Mouse (Mus musculus) Patski (cell line): ENCODE measurements around the gene Serpinh1. TPM values are rescaled to one million over a fixed set of nuclear protein-coding genes. Genes with fewer than 3 reads are reported as not detected.

Experiments
- ATAC-seq: fragments of 100-300 bp; one replicate; pipeline ENCODE4 v1.8.0; 2021
- CTCF ChIA-PET: fragments of 350-600 bp; sonication (Branson Sonifier 250); formaldehyde crosslinking; loops from one replicate; lab custom pipeline; 2022; ENCODE audit warnings: inconsistent platforms; lab: Charles Lee
- POLR2A ChIA-PET: fragments of 350-600 bp; sonication (Branson Sonifier 250); formaldehyde crosslinking; loops from one replicate; lab custom pipeline; 2022; ENCODE audit warnings: antibody characterized with exemption, inconsistent platforms; lab: Charles Lee
- DNase-seq: peaks from one replicate; pipeline ENCODE4 v3.0.0-alpha.2; 2011; ENCODE audit warnings: low read depth, low spot score
- H3K27me3 ChIP-seq: fragments of 371-371 bp; one replicate; pipeline ENCODE4 v1.5.1; 2021
- CTCF ChIP-seq: fragments of 100-300 bp; IDR thresholded peaks from one replicate; pipeline ENCODE4 v1.5.1; 2021
- in situ Hi-C: fragments of 300-500 bp; cut with MboI; formaldehyde crosslinking; loops from 3 replicates; pipeline ENCODE4 v1.11.1; 2018; ENCODE audit warnings: low pct_unique_long_range_greater_than_20kb, mixed read lengths
- polyA plus RNA-seq: library from polyadenylated mRNA; unstranded; gene quantifications from one replicate; pipeline ENCODE4 v1.2.3, GENCODE M21; 2021

Gene Serpinh1
- polyA plus RNA-seq, 1 experiment from 2014 or later = 662 TPM

DNA sequence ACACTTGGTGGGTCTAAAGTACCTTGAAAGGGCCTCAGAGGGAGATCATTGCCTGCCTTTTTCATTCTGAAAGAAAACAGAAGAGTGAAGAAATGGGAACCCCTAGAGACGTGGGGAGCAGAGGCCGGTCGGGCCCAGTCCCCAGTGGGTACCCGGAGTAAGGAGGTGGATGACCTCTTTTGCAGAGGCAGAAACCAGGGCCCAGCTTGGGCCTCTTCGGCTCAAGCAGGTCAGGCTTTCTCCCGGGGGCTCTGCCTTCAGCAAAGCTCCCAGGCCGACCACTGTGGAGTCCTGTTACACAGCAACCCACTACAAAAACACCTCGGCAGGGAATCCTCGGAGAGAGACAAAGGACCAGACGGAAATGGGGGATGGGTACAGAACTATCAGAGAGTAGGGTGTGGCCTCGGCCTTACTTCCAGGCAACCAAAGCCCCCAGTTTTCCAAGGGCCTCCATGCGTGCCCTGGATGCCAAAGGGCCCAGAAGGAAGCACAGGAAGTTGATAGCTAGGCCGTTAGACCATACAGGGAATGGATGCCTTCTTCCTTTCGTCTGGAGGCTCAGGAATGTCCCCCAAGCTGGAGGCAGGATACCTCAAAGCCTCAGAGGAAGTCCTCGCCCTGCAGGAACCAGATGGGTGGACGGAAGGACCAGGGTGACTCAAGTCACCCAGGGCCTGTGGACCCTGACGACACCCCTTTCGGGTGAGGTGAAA lies 1.1 kb downstream of the Serpinh1 start:
- ChIA-PET CTCF (interaction anchor here (1.1 to 1.9 kb wide), 4 partner anchors 13 to 99 kb away, joined by 3 to 8 read pairs (median 4); no protein-coding TSS in a partner anchor), POLR2A (interaction anchor here (0.5 to 2.2 kb wide), 4 partner anchors 13 to 587 kb away, joined by 3 to 7 read pairs (median 4); no protein-coding TSS in a partner anchor)
- H3K27me3 ChIP-seq = no peaks in the 10 kb centered on the region
- TF ChIP-seq CTCF = no peak
- in situ Hi-C loops = no loop called here
- DNase-seq (no peak), ATAC-seq (no peak)

DNA sequence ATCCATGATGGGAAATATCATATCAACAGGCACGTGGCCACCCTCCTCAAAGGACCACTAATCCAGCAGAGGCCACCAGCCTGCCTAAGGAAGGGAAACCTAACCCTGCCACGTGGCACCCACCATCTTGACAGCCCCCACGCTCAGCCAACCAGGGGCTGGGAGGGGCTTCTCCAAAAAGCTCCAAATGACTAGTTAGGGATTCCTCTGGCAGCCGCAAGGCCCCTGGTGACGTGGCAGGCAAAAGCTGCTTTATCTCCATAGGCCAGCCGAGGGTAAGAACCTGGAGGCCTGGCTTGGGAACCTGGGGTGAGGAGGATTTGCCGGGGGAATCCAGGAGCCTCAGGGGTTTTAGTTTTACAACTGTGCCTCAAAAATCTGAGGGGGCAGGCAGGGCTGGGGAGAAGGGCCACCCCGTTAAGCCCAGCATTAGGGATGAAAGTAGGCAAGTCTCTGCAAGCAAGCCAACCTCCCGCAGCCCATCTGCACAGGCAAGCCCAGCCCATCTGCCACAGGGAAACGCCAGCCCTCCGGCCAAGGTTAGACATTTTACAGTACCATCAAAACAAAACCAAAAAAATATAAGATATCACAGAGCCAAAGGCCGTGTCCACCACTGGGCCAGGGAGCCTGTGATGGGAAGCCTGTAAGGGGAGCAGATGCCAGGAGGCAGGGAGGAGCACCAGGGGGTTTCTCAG lies 1.8 kb downstream of the Serpinh1 start:
- in situ Hi-C loops = no loop called here
- ChIA-PET POLR2A (interaction anchor here (0.6 to 2.2 kb wide), 3 partner anchors 13 to 380 kb away, joined by 3 to 7 read pairs (median 4); no protein-coding TSS in a partner anchor), CTCF (interaction anchor here (1.6 kb wide), 1 partner anchor 19 kb away, joined by 5 read pairs; no protein-coding TSS in a partner anchor)
- no peaks in the 10 kb centered on the region for H3K27me3 ChIP-seq
- ATAC-seq (no peak), DNase-seq (no peak)
- no peak for TF ChIP-seq CTCF

DNA sequence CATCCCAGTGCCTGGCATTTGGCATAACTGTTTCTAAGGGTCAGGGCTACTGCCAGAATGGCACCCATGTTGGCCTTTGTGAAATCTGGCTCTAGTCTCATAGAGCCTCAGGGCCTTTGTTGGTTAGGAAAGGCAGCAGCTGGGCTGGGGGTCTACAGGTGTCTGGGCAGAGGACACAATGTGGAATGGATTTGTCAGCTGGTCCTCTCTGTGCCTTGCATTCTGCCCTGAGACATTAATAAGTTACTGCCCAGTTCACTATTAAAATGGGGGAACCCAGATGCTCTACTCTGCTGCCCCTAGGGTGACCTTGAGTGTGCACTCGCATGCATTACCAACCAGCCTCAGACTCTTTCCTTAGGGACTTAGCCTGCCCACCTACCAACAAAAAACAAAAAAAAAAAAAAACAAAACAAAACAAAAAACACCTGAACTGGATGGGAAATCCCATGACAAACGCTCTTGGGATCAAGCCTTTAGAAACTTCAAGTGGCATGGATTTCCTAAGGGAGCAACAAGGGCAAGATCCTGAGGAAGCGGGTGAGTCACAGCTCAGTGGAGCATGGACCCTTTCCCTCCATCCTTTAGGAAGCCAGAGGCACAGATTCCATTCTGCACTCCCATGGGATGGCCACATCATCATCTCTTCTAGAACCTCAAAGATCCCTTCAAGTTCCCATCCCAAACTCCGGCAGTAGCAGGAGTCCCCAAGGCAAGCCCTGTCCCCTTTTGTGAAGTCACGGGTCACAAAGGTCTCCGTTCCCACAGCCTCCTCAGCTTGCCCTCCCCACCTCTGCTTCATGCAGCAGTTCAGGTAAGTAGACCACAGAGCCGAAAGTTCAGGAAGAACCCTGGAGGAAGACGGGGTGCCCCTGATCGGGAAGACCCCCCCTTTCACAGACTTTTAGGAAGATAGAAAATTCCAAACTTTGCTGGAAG lies 3.0 kb downstream of the Serpinh1 start:
- TF ChIP-seq CTCF = no peak
- in situ Hi-C loops = no loop called here
- ChIA-PET POLR2A (interaction anchor here (0.6 to 2.2 kb wide), 3 partner anchors 14 to 38 kb away, joined by 3 to 7 read pairs (median 4); no protein-coding TSS in a partner anchor), CTCF (interaction anchor here (1.0 to 1.6 kb wide), 2 partner anchors 17 kb away, joined by 4 to 5 read pairs; no protein-coding TSS in a partner anchor)
- no peak for ATAC-seq
- H3K27me3 ChIP-seq = no peaks in the 10 kb centered on the region
- DNase-seq = no peak

DNA sequence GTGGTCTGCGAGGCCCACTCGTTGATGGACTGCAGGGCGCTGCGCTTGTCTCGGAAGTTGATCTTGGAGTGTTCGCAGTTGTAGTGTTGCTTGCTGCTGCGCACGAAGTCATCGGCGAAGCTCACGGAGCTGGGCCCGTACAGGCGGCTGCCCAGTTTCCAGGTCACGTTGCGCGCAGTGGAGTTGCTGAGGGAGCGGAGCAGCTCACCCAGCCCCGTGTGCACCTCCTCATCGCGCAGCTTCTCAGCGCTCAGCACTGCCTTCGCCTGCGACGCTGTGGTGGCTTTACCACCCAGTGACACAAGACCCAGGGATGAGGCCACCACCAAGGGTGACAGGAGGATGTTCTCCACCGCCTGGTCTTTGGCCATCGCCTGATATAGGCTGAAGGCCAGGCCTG lies 4.2 kb downstream of the Serpinh1 start:
- ChIA-PET POLR2A (no interaction called here), CTCF (interaction anchor here (1.0 kb wide), 1 partner anchor 16 kb away, joined by 4 read pairs; no protein-coding TSS in a partner anchor)
- no peak for DNase-seq
- no peaks in the 10 kb centered on the region for H3K27me3 ChIP-seq
- no peak for TF ChIP-seq CTCF
- ATAC-seq = no peak
- in situ Hi-C loops = no loop called here

DNA sequence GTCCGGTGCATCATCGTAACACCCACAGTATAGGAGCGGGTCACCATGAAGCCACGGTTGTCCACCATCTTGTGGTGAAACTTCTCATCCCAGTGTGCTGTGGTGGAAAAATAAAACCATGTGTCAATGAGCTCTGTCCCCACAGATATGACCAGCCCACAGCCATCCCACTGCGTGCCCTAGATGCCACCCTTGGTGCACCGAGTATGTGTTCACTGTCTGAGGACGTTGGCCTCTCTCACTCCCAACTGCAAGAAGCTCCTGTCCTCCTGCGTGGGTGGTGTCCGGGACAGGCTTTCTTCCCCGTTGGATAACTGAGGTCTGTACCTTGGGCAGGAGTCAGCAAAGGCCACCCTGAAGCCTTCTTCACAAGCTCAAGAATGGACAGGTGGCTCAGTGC lies 5.8 kb downstream of the Serpinh1 start:
- TF ChIP-seq CTCF = no peak
- in situ Hi-C loops = no loop called here
- ChIA-PET POLR2A (interaction anchor here (0.5 kb wide), 1 partner anchor 137 kb away, joined by 3 read pairs; the partner anchor contains the start of gene Rps3), CTCF (no interaction called here)
- H3K27me3 ChIP-seq = no peaks in the 10 kb centered on the region
- DNase-seq (no peak), ATAC-seq (no peak)

DNA sequence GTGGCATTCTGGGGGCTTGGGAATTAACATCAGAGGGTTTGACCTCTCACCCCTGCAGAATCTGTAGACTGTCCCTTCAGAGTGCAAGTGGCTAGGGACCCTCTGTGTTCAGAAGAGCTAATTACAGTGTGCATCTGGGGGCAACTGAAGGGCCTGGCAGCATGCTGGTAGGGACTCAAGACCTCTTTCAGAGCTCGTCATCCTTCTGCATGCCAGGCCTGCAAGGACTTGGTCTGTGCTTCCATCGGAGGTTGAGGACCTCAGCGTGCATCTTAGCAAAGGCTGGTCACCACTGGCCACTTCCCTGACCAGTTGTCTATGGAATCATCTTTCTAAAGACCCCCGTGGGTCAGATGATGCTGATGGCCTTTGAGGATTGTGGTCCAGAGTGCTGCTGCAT lies 9.5 kb downstream of the Serpinh1 start:
- TF ChIP-seq CTCF = no peak
- ChIA-PET POLR2A (interaction anchor here (1.0 kb wide), 1 partner anchor 38 kb away, joined by 4 read pairs; no protein-coding TSS in a partner anchor), CTCF (no interaction called here)
- no peaks in the 10 kb centered on the region for H3K27me3 ChIP-seq
- no peak for DNase-seq
- in situ Hi-C loops = no loop called here
- ATAC-seq = no peak

DNA sequence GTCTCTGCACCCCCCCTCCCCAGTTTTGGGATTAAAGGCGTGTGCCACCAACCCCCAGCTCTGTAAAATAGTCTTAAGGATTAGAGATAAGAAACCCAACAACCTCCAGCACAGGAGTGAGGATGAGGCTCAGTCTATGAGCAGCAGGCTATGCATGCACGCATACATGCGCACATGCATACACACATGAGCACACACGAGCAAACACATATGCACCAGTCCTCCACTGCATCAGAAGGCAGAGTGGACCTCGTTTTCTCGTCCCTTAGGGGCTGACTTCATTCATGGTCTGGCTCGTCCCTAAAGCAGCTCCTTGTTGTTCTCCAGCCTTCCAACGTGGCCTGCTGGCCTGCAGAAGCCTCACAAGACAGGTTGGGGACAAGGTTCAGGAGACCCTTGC lies 12.3 kb downstream of the Serpinh1 start:
- no peak for DNase-seq
- no peaks in the 10 kb centered on the region for H3K27me3 ChIP-seq
- TF ChIP-seq CTCF = no peak
- ATAC-seq = no peak
- CTCF ChIA-PET = no interaction called here
- POLR2A ChIA-PET = interaction anchor here (0.6 kb wide), 1 partner anchor 102 kb away, joined by 3 read pairs; no protein-coding TSS in a partner anchor
- in situ Hi-C loops = no loop called here

DNA sequence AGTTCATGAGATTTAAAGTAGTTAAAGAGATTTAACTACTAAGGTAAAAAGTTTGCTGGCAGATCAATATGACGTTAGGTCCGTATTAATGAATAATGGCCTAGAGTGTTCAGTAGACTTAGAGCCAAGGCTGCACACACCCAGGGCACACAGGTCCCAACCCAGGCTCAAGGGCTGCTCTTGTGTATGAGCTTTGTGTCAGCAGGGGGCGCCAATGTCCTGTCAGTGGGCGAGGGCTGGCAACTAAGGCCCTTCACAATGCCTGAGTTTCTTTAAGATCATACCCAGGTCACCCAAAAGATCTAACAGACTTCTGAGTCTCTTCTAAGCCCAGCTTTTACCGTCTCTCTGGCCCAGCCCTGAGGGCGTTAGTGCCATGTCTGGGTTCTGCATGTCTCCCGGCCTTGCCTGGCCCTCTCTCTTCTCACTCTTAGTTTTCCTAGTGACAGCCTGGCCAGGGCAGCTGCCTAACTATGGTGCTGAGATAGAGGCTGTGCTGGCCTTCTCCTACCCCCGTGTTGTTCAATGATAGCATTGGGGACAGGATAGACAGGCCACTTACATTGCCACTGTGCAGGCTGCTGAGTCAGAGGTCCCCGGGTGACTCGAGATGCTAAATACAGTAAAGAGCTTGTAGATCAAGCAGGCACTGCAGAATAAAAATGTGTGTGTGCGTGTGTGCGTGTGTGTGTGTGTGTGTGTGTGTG lies 20.1 kb downstream of the Serpinh1 start:
- ChIA-PET CTCF (interaction anchor here (0.7 to 4.0 kb wide), 12 partner anchors 16 to 48 kb away, joined by 3 to 68 read pairs (median 4); partner anchors contain the start of genes Gdpd5 and Serpinh1), POLR2A (interaction anchor here (1.0 to 1.6 kb wide), 2 partner anchors 23 to 32 kb away, joined by 3 to 4 read pairs; no protein-coding TSS in a partner anchor)
- no peak for ATAC-seq
- in situ Hi-C loops = no loop called here
- TF ChIP-seq CTCF = peak; percentile 93
- no peak for DNase-seq
- H3K27me3 ChIP-seq = no peaks in the 10 kb centered on the region

DNA sequence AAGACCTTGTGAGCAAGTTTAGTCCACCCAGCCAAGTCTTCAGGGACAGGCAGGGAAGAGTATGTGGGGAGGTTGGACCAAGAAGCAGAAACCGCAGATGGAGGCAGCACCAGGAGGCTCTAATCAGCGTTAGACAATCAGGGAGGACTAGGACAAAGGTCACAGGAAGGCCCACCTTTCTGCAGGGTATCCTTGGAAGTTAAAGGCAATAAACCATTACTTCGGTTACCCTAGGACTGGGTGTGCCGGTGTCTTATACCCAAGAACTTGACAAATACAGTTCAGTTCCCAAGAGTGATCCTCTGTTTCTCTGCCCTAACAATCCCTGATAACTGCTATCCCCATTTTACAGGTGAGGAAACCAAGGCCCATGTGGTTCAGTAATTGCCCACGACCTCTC lies 23.0 kb downstream of the Serpinh1 start:
- CTCF ChIA-PET = interaction anchor here (0.9 to 1.7 kb wide), 2 partner anchors 14 to 35 kb away, joined by 3 to 5 read pairs; no protein-coding TSS in a partner anchor
- in situ Hi-C loops = no loop called here
- POLR2A ChIA-PET = no interaction called here
- H3K27me3 ChIP-seq = no peaks in the 10 kb centered on the region
- TF ChIP-seq CTCF = no peak
- ATAC-seq = no peak
- DNase-seq = no peak
